Mouse (Mus musculus) midbrain, embryonic 11.5 days (tissue): Measurements from ENCODE around the gene Lonp1. TPM values are rescaled to one million over a fixed set of nuclear protein-coding genes. Genes with fewer than 3 reads are reported as not detected.
A peak's percentile ranks its signal among the peaks of the same experiment; 100 is the strongest.

Experiments
- ATAC-seq: fragments of 200-750 bp; cut with Nextera tagmentation; 2 replicates; pipeline ENCODE4 v1.8.0; 2017; ENCODE audit warnings: moderate TSS enrichment, moderate library complexity; ENCODE audit not compliant: low FRiP score
- DNase-seq: peaks from one replicate; pipeline ENCODE4 v3.0.0; 2015; ENCODE audit warnings: low spot score; ENCODE audit errors: missing footprints
- H3K27ac ChIP-seq: fragments of 300-500 bp; sonication (generic); 2 replicates; pipeline ENCODE4 v1.5.1; 2014; ENCODE audit warnings: low read depth, low read length
- H3K27me3 ChIP-seq: fragments of 300-500 bp; sonication (generic); 2 replicates; pipeline ENCODE4 v1.6.1; 2014; ENCODE audit warnings: mild to moderate bottlenecking, low read length, moderate library complexity, mixed read lengths; ENCODE audit not compliant: control insufficient read depth, insufficient read depth
- H3K36me3 ChIP-seq: fragments of 300-500 bp; sonication (generic); 2 replicates; pipeline ENCODE4 v1.6.1; 2014; ENCODE audit warnings: mild to moderate bottlenecking, low read length, moderate library complexity, mixed read lengths; ENCODE audit not compliant: control insufficient read depth, insufficient read depth
- H3K4me1 ChIP-seq: fragments of 300-500 bp; sonication (generic); 2 replicates; pipeline ENCODE4 v1.6.1; 2014; ENCODE audit warnings: low read length; ENCODE audit not compliant: control insufficient read depth, insufficient read depth
- H3K4me2 ChIP-seq: fragments of 300-500 bp; sonication (generic); 2 replicates; pipeline ENCODE4 v1.6.1; 2014; ENCODE audit warnings: mild to moderate bottlenecking, moderate library complexity
- H3K4me3 ChIP-seq: fragments of 300-500 bp; sonication (generic); 2 replicates; pipeline ENCODE4 v1.5.1; 2014; ENCODE audit warnings: low read depth, low read length
- H3K9ac ChIP-seq: fragments of 300-500 bp; sonication (generic); 2 replicates; pipeline ENCODE4 v1.6.1; 2014; ENCODE audit warnings: low read length
- H3K9me3 ChIP-seq: fragments of 300-500 bp; sonication (generic); 2 replicates; pipeline ENCODE4 v1.6.1; 2016; ENCODE audit warnings: low read length; ENCODE audit not compliant: control insufficient read depth
- WGBS: fragments of 180-500 bp; shearing (Covaris S2); extraction: QIAGEN DNeasy Blood & Tissue Kit; methylation state at CpG from one replicate; pipeline ENCODE4 v1.1.7; 2014; 5-methylcytosine and 5-hydroxymethylcytosine counted together
- polyA plus RNA-seq: library from polyadenylated mRNA; unstranded; fragments of >200 nt; fragmentation: Nextera tagmentation; extraction: Ambion mirVana; gene quantifications from 2 replicates; pipeline ENCODE4 v1.2.1, GENCODE M21; 2014

Gene Lonp1
- polyA plus RNA-seq, 1 experiment from 2014 or later = 48.9 TPM

DNA sequence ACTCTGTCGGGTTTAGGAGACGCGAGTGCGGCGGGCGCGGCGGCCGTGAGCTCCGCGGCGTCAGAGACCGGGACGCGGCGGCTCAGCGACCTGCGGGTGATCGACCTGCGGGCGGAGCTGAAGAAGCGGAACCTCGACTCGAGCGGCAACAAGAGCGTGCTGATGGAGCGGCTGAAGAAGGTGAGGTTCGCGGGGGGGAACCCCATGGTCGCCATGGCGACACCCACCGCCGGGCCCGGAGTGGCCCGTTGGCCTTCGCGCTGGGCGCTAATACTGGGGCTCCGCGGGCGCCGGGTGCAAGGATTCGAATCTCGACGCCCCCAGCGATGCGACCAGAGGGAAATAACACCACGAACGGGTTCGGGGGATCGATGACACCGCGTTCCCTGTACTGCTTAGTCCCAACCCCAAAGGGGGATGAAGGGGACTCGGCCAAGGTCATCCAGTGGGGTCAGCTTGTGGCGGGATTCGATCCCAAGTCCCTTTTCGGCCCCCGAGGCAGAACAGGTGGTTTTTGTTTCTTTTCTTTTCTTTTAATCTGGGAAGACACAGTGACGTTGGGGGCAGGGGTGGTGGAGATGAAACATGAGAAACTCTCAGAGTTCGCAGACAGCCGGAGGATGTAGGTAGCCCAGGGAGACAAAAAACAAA, 41.4 kb downstream of the Lonp1 start:
- H3K27ac ChIP-seq = peak overlapping the region; percentile 75
- no peaks in the 10 kb centered on the region for H3K9me3 ChIP-seq
- under 1% methylated on average over 60 of the region's 61 CpGs for WGBS
- H3K4me2 ChIP-seq = peak overlapping the region; percentile 68
- peaks cover 30% of the 10 kb centered on the region for H3K4me1 ChIP-seq
- peak; percentile 45 for ATAC-seq
- H3K9ac ChIP-seq = peak overlapping the region; percentile 92
- H3K36me3 ChIP-seq = peaks cover 31% of the 10 kb centered on the region
- peak overlapping the region; percentile 81 for H3K4me3 ChIP-seq
- no peaks in the 10 kb centered on the region for H3K27me3 ChIP-seq
- peak; percentile 96 for DNase-seq

DNA sequence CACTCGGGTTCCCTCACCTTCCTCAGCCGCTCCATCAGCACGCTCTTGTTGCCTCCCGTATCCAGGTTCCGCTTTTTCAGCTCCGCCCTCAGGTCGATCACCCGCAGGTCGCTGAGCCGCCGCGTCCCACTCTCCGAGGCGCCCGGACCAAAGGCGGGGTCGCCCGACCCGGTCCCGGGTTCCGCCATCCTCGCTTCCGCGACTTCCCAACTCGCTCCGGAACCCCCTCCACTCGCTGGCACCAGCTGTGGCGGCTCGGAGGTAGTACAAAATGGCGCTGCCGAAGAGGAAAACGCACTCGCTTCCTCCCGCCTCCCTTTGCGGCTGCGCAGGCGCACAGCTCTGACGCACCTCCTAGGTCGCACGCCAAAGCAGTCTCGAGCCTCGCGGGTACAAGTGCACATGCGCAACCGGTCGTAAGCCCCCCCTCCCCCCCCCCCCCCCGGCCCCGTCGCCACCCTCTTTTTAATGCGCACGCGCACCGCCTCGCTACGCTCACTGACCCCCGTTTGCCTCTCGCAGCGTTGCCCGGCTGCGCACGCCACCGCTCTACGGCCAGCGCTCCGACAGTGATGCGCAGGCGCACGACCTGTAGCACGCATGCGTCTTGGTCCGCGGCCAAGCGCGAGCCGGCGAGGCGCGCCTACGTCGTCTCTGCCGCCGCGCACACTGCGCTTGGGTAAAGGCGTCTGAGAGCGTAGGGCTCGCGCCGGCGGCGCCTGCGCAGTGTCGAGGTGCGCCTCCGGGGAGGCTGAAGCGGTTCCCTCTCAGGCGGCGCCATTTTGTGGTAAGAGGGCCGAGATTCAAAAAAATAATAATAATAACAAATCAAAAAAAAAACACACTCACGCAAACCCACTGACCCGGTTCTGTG, 42.2 kb downstream of the Lonp1 start, which contains the start of the genes Safb2 and Safb:
Gene Safb2, minus strand, starts transcription at position 329 of the 874 bp plus-strand sequence.
Gene Safb, plus strand, starts transcription at position 569 of the 874 bp plus-strand sequence.
- under 1% methylated on average over 92 of the region's 101 CpGs for WGBS
- Histone ChIP-seq H3K9me3 (no peaks in the 10 kb centered on the region), H3K27ac (peak within 1 kb of the TSS; percentile 87), H3K9ac (peak within 1 kb of the TSS; percentile 92), H3K27me3 (no peaks in the 10 kb centered on the region), H3K36me3 (peaks cover 24% of the 10 kb centered on the region), H3K4me3 (peak within 1 kb of the TSS; percentile 81), H3K4me1 (peaks cover 30% of the 10 kb centered on the region), H3K4me2 (peak within 1 kb of the TSS; percentile 91)
- DNase-seq = peak; percentile 100
- peak; percentile 95 for ATAC-seq

DNA sequence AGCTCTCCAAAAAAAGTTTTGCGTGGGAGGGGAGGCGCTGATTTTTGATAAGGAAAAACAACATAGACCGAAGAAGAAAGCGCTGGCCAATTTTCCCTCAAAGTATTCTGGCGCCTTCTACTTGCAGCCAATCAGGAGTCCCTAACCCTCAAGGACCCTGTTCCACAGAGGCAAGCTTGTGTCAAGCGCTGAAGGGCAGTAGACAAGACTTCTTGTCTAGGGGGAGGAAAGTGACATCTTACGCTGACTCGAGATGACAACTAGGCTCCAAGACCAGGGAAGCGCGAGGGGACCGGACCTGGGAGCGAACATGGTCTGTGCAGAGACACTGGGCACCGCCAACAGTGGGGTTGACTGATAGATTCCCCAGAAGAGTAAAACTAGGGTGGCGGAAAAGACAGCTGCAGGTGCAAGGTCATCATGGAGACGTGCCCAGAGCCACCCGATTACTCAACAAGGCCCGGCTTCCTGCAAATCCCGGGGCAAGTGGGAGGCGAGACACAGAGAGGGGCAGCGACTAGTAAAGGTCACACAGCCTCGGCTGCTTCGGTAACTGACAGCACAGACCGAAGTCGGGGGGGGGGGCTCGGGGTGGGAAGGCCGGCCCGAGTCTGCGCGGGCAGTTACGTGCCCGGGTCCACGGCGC, 43.0 kb downstream of the Lonp1 start:
- ATAC-seq (no peak), DNase-seq (peak; percentile 87)
- Histone ChIP-seq H3K4me3 (peak overlapping the region; percentile 81), H3K4me2 (peak overlapping the region; percentile 91), H3K9me3 (no peaks in the 10 kb centered on the region), H3K36me3 (peaks cover 21% of the 10 kb centered on the region), H3K9ac (peak overlapping the region; percentile 88), H3K27me3 (no peaks in the 10 kb centered on the region), H3K27ac (peak overlapping the region; percentile 87), H3K4me1 (peaks cover 30% of the 10 kb centered on the region)
- 4% methylated on average over 28 of the region's 33 CpGs for WGBS

DNA sequence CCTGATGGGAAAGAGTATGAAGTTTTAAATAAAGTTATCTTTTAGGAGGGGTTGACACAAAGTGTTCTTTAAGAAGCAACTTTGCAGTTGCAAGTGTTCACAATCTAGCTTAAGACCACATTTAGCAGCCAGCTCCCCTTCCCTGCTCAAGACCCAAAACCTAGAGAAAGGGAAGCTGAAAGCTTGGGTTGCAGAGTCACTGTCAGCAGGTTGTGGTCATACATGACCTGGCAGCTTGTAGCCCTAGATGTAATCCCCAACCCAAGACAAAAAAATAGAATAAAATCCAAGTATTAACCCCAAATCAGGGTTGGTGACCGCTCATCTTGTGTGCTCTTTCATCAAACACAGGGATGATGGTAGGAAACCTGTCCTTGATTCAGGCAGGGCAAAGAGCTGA, 43.6 kb downstream of the Lonp1 start:
- Histone ChIP-seq H3K4me1 (peaks cover 30% of the 10 kb centered on the region), H3K36me3 (peaks cover 27% of the 10 kb centered on the region), H3K9ac (peak overlapping the region; percentile 88), H3K4me2 (peak overlapping the region; percentile 91), H3K27ac (no peak overlapping the region), H3K9me3 (no peaks in the 10 kb centered on the region), H3K4me3 (peak overlapping the region; percentile 81), H3K27me3 (no peaks in the 10 kb centered on the region)
- no peak for ATAC-seq
- DNase-seq = no peak
- WGBS = 71% methylated on average over 1 of the region's 1 CpGs

DNA sequence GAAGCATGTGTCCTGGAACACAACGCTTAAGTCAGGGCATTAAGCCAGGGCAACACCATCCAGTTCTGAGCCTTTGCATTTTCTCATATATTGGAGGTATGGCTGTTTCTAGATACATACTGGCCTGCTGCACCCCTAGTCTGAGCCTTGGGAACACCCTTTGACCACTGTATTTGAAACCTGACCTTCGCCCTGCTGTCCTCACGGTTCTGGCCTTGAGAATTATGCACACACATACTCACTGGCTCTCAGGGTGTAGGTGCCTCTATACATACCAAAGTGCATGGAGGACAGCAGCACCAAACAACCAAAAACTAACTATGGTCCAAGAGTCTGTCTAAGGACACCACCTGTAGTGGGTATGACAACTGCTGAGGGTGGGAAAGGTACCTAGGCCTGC, 53.7 kb downstream of the Lonp1 start:
- no peak overlapping the region for H3K9ac ChIP-seq
- no peak for DNase-seq
- H3K36me3 ChIP-seq = peaks cover 53% of the 10 kb centered on the region
- no peaks in the 10 kb centered on the region for H3K27me3 ChIP-seq
- H3K4me2 ChIP-seq = no peak overlapping the region
- WGBS = 97% methylated on average over 3 of the region's 3 CpGs
- ATAC-seq = no peak
- no peaks in the 10 kb centered on the region for H3K4me1 ChIP-seq
- H3K4me3 ChIP-seq = no peak overlapping the region
- no peaks in the 10 kb centered on the region for H3K9me3 ChIP-seq
- H3K27ac ChIP-seq = no peak overlapping the region

DNA sequence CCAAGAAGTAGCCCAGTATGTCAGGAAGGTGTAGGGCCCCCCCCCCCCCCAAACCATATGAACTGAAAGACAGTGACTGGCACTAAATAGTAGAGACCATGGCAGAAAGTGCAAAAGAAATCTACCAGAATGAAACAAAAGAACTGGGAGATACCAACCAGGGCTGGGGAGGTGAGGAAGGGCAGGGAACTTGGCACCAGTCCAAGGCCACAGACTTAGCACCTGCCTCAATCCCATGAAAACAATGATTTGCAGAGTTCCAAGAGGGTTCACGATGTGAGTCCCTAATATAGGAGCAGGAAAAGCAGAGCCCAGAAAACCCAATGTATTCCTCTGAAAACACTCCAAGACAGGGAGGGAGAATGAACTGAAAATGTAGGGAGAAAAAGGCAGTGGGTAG, 54.5 kb downstream of the Lonp1 start:
- Histone ChIP-seq H3K4me3 (no peak overlapping the region), H3K36me3 (peaks cover 53% of the 10 kb centered on the region), H3K27me3 (no peaks in the 10 kb centered on the region), H3K4me2 (no peak overlapping the region), H3K9ac (no peak overlapping the region), H3K4me1 (no peaks in the 10 kb centered on the region), H3K27ac (no peak overlapping the region), H3K9me3 (no peaks in the 10 kb centered on the region)
- 83% methylated on average over 1 of the region's 1 CpGs for WGBS
- DNase-seq = no peak
- ATAC-seq = no peak

DNA sequence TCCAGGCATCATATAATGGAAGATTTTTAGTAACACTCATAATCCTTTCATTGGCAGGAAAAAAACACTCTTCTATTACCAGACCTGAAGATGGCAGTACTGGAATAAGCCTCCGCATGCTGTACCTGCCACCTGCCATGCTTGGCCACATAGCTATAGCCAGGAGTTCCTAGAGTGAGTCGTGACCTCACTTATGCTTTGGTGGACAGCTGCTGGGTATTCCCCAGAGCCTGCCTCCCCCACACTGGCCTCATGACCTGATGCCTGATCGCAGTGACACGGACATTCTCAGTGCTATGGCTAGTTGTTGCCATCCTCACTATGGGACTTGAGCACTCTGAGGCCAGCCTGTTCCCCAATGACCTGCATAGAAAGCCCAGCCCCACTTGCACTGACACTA, 56.4 kb downstream of the Lonp1 start:
- 94% methylated on average over 4 of the region's 4 CpGs for WGBS
- no peaks in the 10 kb centered on the region for H3K27me3 ChIP-seq
- no peak overlapping the region for H3K4me3 ChIP-seq
- no peak overlapping the region for H3K9ac ChIP-seq
- no peak overlapping the region for H3K27ac ChIP-seq
- ATAC-seq = no peak
- peaks cover 62% of the 10 kb centered on the region for H3K36me3 ChIP-seq
- DNase-seq = no peak
- no peaks in the 10 kb centered on the region for H3K4me1 ChIP-seq
- no peaks in the 10 kb centered on the region for H3K9me3 ChIP-seq
- H3K4me2 ChIP-seq = no peak overlapping the region

DNA sequence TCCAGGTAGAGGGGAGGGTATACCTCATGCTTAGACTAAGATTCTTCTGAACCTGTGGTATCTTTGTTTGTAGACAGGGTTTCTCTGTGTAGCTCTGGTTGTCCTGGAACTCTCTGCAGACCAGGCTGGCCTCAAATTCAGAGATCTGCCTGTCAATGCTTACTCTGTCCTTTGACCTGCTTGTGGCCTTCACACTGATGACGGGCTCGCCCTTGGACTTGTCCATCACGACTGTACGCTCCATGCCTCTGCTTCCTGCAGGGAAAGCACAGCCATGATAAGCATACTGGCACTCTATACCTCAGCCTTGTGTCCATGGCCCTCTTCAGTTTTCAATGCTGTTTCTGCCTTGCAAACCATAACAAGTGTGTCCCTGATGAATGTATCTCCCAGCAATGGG, 59.3 kb downstream of the Lonp1 start:
- no peaks in the 10 kb centered on the region for H3K27me3 ChIP-seq
- H3K4me2 ChIP-seq = no peak overlapping the region
- H3K4me3 ChIP-seq = no peak overlapping the region
- H3K4me1 ChIP-seq = no peaks in the 10 kb centered on the region
- ATAC-seq = no peak
- DNase-seq = no peak
- 97% methylated on average over 4 of the region's 4 CpGs for WGBS
- H3K36me3 ChIP-seq = peaks cover 65% of the 10 kb centered on the region
- no peak overlapping the region for H3K9ac ChIP-seq
- no peak overlapping the region for H3K27ac ChIP-seq
- H3K9me3 ChIP-seq = no peaks in the 10 kb centered on the region

DNA sequence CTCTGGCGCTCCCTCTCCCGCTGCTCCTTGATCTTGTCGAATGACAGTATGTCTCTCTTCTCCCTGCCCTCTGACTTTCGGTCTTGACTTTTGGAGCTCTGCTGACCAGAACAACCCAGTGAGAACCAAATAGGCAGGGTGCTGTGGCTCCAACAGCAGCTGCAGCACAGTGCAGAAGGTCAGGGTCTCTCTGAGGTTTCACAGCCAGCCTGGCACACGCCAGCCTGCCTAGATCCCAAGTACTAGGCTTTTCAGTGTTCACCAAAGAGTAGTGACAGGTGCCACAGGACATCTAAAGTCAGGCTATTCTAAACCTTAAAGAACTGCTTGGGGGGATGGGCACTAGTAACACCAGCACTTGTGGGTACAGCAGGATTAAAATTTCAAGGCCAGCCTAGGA, 59.8 kb downstream of the Lonp1 start:
- no peak overlapping the region for H3K9ac ChIP-seq
- peaks cover 69% of the 10 kb centered on the region for H3K36me3 ChIP-seq
- no peak overlapping the region for H3K4me3 ChIP-seq
- DNase-seq (no peak), ATAC-seq (no peak)
- no peaks in the 10 kb centered on the region for H3K27me3 ChIP-seq
- WGBS = 93% methylated on average over 5 of the region's 5 CpGs
- no peak overlapping the region for H3K27ac ChIP-seq
- no peak overlapping the region for H3K4me2 ChIP-seq
- no peaks in the 10 kb centered on the region for H3K9me3 ChIP-seq
- H3K4me1 ChIP-seq = no peaks in the 10 kb centered on the region
